Mouse (Mus musculus): ENCODE measurements at regions not wholly inside any gene's neighbourhood (a gene's known extent, or its start where the extent isn't known, plus 50 kb on each side); places are given as distances from the start of the nearest gene placed in this dataset.

DNA sequence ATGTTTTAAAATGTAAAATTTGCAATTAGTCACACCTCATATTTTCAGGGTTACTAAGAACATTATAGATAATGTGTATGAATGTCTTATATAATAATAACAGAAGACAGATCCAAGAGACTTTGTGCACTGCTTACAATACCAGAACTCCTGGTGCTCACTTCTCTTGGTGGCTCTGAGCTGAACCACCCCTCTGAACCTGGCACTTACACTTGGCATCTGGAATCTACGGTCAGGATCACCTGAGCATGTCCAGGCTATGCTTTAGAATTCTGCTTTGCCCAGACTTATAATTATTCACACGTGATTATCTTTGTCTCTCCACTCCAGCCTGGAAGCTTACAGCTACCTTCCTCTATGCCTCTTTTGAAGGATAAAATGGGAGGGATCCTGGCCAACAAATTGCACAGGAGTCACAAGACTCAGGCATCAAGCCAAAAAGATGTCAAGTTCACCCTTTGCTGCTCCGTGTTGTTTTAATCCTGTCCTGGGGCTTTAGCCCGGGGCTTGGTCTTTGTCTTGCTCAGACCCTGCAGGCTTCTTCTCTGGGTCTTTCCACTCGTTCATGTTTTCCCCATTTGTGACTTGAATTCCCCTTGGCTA, 51.8 kb upstream of the Wdr72 start:
- Histone ChIP-seq H3K4me3 (replicated peaks; ENCODE audit: low read length) (no peak overlapping the region), H3K4me1 (replicated peaks; ENCODE audit: low read depth, low read length) (no peaks in the 10 kb centered on the region), H3K36me3 (ENCODE audit: insufficient read depth, low read length) (no peaks in the 10 kb centered on the region), H3K9me3 (ENCODE audit: low read length) (no peaks in the 10 kb centered on the region), H3K27me3 (ENCODE audit: insufficient read depth, low read length) (no peaks in the 10 kb centered on the region)
- TF ChIP-seq POU5F1 (IDR thresholded peaks at IDR 0.05; ENCODE audit: borderline replicate concordance, low read length): no peak
- no peak for TF ChIP-seq NANOG (IDR thresholded peaks at IDR 0.05; ENCODE audit: borderline replicate concordance, low read length)
- no peak for TF ChIP-seq CTCF (conservative IDR thresholded peaks at IDR 0.05; ENCODE audit: low read length)
